Mouse (Mus musculus) ES-E14 (cell line): ENCODE measurements around the gene Ccdc57. TPM values are rescaled to one million over a fixed set of nuclear protein-coding genes. Genes with fewer than 3 reads are reported as not detected.
A peak's percentile ranks its signal among the peaks of the same experiment; 100 is the strongest.

ENCODE experiments used
- DNase-seq: peaks from one replicate; pipeline ENCODE4 v3.0.0-alpha.2; 2013; ENCODE audit warnings: low read depth, low spot score
- H3K27ac ChIP-seq: 2 replicates; pipeline ENCODE4 v1.5.1; 2012; ENCODE audit warnings: low read depth, mild to moderate bottlenecking, low read length, moderate library complexity, mixed read lengths; ENCODE audit not compliant: poor library complexity, insufficient read depth, severe bottlenecking
- H3K36me3 ChIP-seq: 2 replicates; pipeline ENCODE4 v1.6.1; 2012; ENCODE audit warnings: mild to moderate bottlenecking, low read length, moderate library complexity, mixed read lengths; ENCODE audit not compliant: control insufficient read depth, poor library complexity, insufficient read depth, severe bottlenecking
- H3K4me1 ChIP-seq, 2 experiments: fragments of 150-350 bp in 1 of 2; sonication (generic) in 1 of 2; 2 replicates each; pipeline ENCODE4 v1.6.1; 2012; ENCODE audit warnings: low read length in 2 of 2, mild to moderate bottlenecking in 1 of 2, mixed read lengths in 1 of 2; ENCODE audit not compliant: control insufficient read depth in 2 of 2, insufficient read depth in 2 of 2, poor library complexity in 1 of 2
- H3K4me3 ChIP-seq, 2 experiments: fragments of 150-350 bp in 1 of 2; sonication (generic) in 1 of 2; 2 replicates each; pipeline ENCODE4 v1.5.1; 2012; ENCODE audit warnings: low read length in 2 of 2, low read depth in 1 of 2, mild to moderate bottlenecking in 1 of 2, mixed read lengths in 1 of 2; ENCODE audit not compliant: insufficient read depth in 1 of 2, poor library complexity in 1 of 2, severe bottlenecking in 1 of 2
- H3K9ac ChIP-seq: 2 replicates; pipeline ENCODE4 v1.6.1; 2012; ENCODE audit warnings: low read depth, mild to moderate bottlenecking, low read length, mixed read lengths; ENCODE audit not compliant: poor library complexity, insufficient read depth, severe bottlenecking
- H3K9me3 ChIP-seq: fragments of 150-350 bp; sonication (generic); 2 replicates; pipeline ENCODE4 v1.6.1; 2012; ENCODE audit warnings: low read depth, mild to moderate bottlenecking, low read length; ENCODE audit not compliant: control insufficient read depth, insufficient read depth
- CHD2 ChIP-seq: IDR thresholded peaks from 2 replicates; pipeline ENCODE4 v1.6.1; 2014; ENCODE audit warnings: mild to moderate bottlenecking, low read depth, low read length, inconsistent platforms
- HCFC1 ChIP-seq: IDR thresholded peaks from 2 replicates; pipeline ENCODE4 v1.6.1; 2012; ENCODE audit warnings: low read length, inconsistent platforms, borderline replicate concordance; ENCODE audit not compliant: insufficient read depth
- MAFK ChIP-seq: IDR thresholded peaks from 2 replicates; pipeline ENCODE4 v1.6.1; 2014; ENCODE audit warnings: mild to moderate bottlenecking, low read depth, low read length, inconsistent platforms; ENCODE audit not compliant: insufficient read depth
- ZC3H11A ChIP-seq: IDR thresholded peaks from 2 replicates; pipeline ENCODE4 v1.6.1; 2012; ENCODE audit warnings: low read depth, mild to moderate bottlenecking, inconsistent platforms, low read length, borderline replicate concordance
- ZNF384 ChIP-seq: IDR thresholded peaks from 2 replicates; pipeline ENCODE4 v1.6.1; 2012; ENCODE audit warnings: low read depth, low read length, inconsistent platforms
- in situ Hi-C, 2 experiments: fragments of 600-800 bp; cut with MboI; formaldehyde crosslinking; loops; one replicate each; pipeline ENCODE4 v1.15.1; 2025; ENCODE audit warnings: low sequenced_read_pairs in 2 of 2, inconsistent platforms in 1 of 2; ENCODE audit not compliant: unreplicated experiment in 2 of 2
- total RNA-seq: library from RNA; depleted of rRNA; stranded (reverse); fragments of 300-350 nt; gene quantifications from 2 replicates; pipeline ENCODE4 v1.2.3, GENCODE M21; 2012

The Ccdc57 gene
- total RNA-seq, 1 experiment: 1.8 TPM

DNA sequence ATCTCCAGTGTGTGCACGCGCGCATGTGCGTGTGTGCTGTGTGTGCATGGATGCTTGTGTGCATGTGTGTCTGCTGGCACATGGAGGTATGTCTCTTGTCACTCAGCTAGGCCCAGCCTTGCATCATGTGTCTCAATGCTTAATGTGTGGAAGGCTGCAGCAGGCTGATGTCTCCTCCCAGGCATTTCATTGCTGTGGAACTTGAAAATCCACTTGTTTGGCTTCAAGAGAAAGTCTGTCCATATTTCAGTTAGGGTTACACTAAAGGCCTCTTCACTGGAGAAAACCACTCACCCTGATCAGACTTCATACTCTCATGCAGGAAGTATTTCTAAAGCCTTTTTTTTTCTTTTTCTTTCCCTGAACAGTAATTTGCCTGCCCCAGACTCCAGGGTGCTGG lies 79.5 kb downstream of the Ccdc57 start:
- Histone ChIP-seq H3K9ac (0 out of 2 replicates have a peak overlapping the region, but pooled peaks have one; percentile 4), H3K36me3 (no peaks in the 10 kb centered on the region), H3K4me1 (peaks cover 2 to 31% of the 10 kb centered on the region in 2 experiments; a peak in 2 of 4 replicates), H3K9me3 (no peaks in the 10 kb centered on the region), H3K4me3 (no peak overlapping the region), H3K27ac (peak overlapping the region; percentile 16; the same call in 1 of the 2 replicates)
- TF ChIP-seq ZNF384: no peak
- no peak for TF ChIP-seq ZC3H11A
- TF ChIP-seq MAFK: no peak
- TF ChIP-seq CHD2: no peak
- TF ChIP-seq HCFC1: no peak
- in situ Hi-C loops: no loop called here
- no peak for DNase-seq

DNA sequence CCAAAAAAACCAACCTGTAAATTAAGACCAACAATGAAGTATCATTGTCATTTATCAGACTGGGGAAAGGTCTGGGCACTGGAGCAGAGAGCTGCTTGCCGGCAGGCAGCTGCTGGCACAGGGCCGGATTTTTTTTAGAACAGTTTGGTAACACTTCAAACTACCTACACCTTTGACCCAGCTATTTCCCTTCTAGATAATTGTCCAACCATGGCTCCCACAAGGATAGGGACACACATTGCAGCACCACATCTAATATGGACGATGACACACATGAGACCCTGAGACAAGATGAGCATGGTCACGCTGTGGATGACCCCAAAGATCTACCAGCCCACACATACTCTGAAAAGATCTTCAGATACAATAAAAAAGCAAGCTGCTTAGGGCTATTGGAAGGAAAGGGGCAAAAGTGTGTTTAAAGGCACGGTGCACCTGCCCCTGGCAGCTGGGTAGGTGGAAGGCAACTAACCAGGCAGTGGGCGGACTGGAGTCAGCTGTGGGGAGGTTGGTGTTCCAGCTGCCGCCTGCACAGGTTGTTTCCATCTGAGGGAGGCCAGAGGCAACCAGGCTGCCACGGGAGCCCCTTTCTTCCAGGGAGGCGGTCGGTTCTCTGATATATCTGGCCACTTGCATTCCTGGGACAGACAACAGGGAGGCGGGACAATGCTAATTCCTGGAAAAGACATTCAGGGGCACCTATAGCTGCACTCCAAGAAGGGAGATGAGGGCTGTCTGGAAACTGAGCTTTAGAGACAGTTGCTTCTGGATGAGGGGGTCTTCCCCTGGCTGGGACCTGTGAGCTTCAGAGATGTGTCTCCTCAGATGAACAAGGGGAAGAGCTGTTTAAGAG lies 80.4 kb downstream of the Ccdc57 start:
- TF ChIP-seq HCFC1 (no peak), ZNF384 (no peak), CHD2 (no peak)
- H3K27ac ChIP-seq: peak overlapping the region; percentile 80
- peaks cover 2 to 31% of the 10 kb centered on the region in 2 experiments; a peak in 2 of 4 replicates for H3K4me1 ChIP-seq
- H3K36me3 ChIP-seq: no peaks in the 10 kb centered on the region
- H3K4me3 ChIP-seq: peak overlapping the region; percentile 37 to 43
- H3K9ac ChIP-seq: peak overlapping the region; percentile 5; the same call in 1 of the 2 replicates
- H3K9me3 ChIP-seq: no peaks in the 10 kb centered on the region
- DNase-seq: no peak
- in situ Hi-C loops: no loop called here

DNA sequence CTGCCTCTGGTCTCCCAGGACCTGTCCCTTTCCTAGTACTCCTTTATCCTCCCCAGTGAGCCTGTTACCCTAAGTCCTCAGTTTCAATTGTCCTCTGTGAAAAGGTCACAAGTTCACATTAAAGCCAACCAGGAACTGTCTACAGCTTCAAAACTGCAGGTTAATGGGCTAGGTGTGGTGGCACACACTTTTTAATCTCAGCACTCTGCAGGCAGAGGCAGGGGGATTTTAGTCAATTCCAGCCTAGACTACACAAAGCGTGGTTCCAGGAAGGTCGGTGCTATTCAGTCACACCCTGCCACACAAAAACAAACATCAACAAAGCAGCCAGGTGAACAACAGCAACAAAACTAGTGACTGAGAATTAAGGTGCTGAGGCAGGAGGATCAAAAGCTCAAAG lies 81.1 kb downstream of the Ccdc57 start:
- H3K36me3 ChIP-seq: no peaks in the 10 kb centered on the region
- no peak for DNase-seq
- H3K27ac ChIP-seq: peak overlapping the region; percentile 80

DNA sequence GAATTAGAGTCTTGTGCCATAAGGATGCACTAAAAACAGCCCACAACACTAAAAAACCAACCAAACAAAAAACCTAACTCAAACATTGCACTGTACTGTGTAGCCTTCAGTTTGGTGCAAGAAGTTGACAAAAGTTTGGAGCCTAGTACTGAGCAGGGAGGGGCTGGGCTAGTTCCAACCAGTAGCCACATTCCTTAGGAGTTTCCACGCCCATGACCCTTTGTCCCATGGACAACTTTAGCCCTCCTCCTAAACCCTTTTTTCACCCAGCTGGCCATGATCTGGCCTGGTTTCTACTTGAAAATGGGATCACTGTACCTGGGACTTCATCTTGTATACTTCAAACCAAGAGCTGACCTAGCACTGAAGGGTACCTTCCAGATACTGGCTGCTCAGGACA lies 81.5 kb downstream of the Ccdc57 start:
- Histone ChIP-seq H3K4me1 (peaks cover 2 to 31% of the 10 kb centered on the region in 2 experiments; a peak in 2 of 4 replicates), H3K4me3 (0 out of 4 replicates have a peak overlapping the region, but pooled peaks of 1 of the 2 experiments have one; percentile 14), H3K9ac (peak overlapping the region; percentile 9; the same call in 1 of the 2 replicates), H3K9me3 (no peaks in the 10 kb centered on the region), H3K27ac (peak overlapping the region; percentile 80), H3K36me3 (no peaks in the 10 kb centered on the region)
- TF ChIP-seq ZC3H11A (no peak), ZNF384 (no peak), CHD2 (no peak), HCFC1 (no peak), MAFK (no peak)
- DNase-seq: peak; percentile 73
- in situ Hi-C loops: no loop called here

More for the DNA sequence above, 81.1 kb downstream of the Ccdc57 start:
- Histone ChIP-seq H3K9ac (peak overlapping the region; percentile 9; the same call in 1 of the 2 replicates), H3K4me1 (peaks cover 2 to 31% of the 10 kb centered on the region in 2 experiments; a peak in 2 of 4 replicates), H3K9me3 (no peaks in the 10 kb centered on the region), H3K4me3 (0 out of 4 replicates have a peak overlapping the region, but pooled peaks of 1 of the 2 experiments have one; percentile 14)
- TF ChIP-seq MAFK: no peak
- TF ChIP-seq ZNF384: no peak
- TF ChIP-seq CHD2: no peak
- no peak for TF ChIP-seq ZC3H11A
- TF ChIP-seq HCFC1: no peak
- in situ Hi-C loops: no loop called here
